Mouse (Mus musculus) monocyte, adult 5-6 weeks (primary cell): Measurements from ENCODE around the gene Ntn4. TPM values are rescaled to one million over a fixed set of nuclear protein-coding genes. Genes with fewer than 3 reads are reported as not detected.

Experiments
- ATAC-seq: fragments of 153-309, 156-312 bp; replicated peaks from 2 replicates; pipeline ENCODE4 v1.8.0; 2017; ENCODE audit warnings: mild to moderate bottlenecking; ENCODE audit not compliant: low TSS enrichment, insufficient number of reproducible peaks, severe bottlenecking, poor library complexity, low FRiP score
- total RNA-seq: library from RNA; stranded (forward); fragments of 200-1000, 200-491, 200-594 nt; gene quantifications from 3 replicates; pipeline ENCODE4 v1.2.3, GENCODE M21; 2017

The Ntn4 gene
- total RNA-seq, 1 experiment from 2014 or later: 0.38 TPM

DNA sequence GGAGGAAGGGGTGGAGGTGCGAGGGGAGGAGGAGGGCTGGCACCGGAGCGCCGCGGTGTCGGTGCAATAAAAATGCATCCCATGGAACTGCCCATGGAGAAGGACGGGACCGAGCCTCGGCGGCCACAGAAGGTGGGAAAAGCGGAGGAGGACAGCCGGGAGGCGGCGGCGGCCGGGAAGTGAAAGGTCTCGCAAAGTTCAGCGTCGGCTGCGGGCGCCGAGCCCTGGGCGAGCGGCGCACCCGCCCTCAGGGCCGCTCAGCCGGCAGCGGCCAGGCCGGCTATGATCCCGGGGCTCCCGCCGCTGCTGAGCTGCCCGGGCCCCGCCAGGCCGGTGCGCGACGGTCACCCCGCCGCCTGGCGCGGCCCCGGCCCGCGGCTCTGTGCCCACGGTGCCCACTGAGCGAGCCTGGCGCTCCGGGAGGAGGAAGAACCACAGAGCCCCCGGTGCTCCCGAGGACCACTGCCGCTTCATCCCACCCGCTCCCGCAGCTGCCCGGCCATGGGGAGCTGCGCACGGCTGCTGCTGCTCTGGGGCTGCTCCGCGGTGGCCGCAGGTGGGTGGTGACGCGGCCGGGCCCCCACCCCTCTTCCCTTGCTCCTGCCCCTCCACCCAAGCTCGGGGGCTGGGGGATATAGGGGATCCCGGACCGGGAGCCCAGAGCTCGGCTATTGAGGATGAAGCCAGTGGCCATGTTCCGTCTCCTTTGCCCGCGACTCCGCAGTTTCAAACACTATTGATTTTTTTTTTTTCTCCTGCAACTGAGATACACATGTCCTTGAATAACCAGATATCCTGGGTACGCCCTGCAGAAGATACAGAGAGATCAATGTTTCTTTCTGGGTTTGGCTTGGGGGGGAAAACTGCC, 706 bp downstream of the Ntn4 start:
- ATAC-seq: no peak

DNA sequence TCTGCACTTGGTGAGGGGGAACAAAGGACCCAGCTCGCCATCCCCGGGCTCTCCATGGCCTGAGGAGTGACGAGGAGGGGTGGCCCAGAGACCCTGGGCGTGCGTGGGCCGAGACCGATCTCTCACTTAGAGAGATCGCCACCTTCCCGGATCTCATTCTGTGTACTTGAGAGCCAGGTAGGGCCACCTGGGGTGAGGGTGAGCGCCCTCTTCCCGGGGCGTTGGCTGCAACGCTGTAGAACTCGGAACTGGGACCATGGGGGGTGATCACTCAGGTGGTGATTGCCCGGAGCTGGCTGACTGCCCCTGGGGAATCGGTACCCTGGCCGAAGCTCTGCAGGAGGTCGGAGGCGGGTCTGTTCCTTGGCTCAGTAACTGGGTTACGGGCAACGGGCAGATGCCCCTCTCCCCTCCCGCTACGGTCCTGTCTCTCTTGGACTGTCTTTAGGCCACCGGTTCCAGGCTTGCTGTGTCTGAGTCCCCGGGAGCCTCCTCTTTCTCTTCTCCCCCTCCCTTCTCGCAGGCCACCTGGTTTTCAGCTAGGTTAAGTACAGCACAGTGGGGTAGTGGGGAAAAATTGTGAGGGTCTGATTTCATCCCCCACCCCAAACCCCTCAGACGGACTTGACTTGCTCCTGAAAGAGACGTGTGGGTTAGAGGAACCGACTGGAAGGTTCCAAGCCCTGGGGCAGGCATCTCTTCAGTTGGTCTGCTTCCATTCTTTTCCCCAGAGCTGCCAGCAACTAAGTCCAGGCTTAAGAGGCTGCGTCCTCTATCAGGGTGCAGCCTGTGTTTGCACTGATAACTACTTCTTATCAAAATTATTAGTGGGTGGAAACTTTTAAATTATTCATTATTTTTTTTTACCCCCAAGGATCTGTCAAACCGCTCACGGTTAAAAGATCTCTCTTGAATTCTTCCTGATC, 1.6 kb downstream of the Ntn4 start:
- ATAC-seq: peak; percentile 31; the same call in 1 of the 2 replicates

DNA sequence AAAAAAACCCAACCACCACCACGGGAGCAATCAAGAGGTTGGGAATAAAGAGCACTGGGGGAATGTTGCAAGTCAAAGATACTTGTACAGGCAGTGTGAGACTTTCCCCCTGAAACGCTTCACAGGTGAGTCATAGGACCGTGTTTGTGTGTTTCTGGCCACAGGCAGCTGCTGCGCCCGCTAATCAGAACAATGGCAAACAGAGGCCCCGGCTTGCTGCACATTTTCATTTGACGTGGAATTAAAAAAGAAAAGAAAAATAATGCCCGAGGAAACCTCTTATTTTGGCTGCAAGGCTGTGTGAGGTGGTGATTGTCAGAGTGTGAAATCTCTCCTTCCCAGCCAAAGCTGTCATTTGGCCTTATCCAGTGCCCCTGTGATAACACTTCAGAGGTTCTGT, 2.4 kb downstream of the Ntn4 start:
- ATAC-seq: no peak

DNA sequence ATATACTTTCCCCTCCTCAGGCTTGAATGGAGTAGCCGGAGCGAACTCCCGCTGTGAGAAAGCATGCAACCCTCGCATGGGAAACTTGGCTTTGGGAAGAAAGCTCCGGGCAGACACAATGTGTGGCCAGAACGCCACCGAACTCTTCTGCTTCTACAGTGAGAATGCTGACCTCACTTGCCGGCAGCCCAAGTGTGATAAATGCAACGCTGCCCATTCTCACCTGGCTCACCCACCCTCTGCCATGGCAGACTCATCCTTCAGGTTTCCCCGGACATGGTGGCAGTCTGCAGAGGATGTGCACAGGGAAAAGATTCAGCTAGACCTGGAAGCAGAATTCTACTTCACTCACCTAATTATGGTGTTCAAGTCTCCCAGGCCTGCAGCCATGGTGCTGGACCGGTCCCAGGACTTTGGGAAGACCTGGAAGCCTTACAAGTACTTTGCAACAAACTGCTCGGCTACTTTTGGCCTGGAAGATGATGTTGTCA, 4.0 kb downstream of the Ntn4 start:
- ATAC-seq: no peak

DNA sequence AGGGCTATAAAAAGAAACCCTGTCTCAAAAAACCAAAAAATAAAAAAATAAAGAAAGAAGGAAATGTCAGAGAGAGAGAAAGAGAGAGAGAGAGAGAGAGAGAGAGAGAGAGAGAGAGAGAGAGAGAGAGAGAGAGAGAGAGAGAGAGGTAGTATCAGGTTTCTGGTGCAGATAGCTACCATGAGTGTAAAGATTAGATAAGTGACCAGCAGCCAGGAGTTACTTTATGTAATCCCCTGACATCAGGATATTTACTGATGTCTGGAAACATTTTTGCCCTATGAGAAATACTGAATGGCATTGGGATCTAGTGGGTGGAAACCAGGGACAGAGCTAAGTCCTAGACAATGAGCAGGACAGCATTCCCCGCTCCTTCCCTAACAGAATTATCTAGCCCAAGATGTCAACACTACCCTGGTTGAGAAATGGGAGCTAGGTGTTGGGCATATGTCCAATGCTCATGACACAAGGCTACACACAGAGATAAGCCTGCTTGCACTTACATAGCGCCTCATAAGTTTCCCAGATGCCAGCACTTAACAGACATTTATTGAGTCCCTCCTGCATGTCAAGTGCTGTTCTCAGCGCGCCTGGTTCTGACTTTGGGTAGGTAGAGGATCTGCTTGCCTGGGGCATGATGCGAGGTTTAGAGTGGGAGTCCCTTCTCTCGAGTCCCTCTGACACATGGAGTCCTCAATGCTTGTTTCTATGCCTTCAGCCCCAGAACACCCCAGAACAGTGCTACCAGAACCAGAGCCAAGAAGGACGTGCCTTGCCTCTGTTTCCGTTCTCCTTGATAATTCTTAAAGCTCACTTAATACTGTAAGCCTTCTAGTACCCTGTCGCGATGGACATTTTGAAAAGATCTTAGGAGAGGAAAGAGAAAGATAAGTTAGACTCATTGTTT, 7.4 kb downstream of the Ntn4 start:
- no peak for ATAC-seq

DNA sequence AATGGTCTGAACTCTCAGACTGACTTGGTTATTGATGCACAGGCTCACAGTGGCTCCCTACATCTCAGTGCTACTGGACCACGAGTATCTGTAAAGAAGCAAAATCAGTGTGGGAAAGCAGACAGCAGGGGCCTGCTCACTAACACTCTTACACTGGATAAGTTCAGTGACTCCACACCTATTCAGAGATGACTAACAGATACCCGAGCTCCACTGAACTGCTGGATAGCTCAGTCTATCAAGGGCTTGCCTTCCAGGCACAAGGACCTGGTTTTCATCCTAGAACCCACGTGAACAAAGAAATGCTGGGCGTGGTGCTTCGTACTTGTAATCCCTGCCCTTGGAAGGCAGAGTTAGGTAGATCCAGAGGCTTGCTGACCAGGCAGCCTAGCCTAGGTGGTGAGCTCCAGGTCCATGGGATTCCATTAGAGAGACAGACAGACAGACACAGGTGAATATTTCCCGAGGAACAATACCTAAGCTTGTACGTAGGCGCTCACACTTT, 8.2 kb downstream of the Ntn4 start:
- ATAC-seq: no peak

DNA sequence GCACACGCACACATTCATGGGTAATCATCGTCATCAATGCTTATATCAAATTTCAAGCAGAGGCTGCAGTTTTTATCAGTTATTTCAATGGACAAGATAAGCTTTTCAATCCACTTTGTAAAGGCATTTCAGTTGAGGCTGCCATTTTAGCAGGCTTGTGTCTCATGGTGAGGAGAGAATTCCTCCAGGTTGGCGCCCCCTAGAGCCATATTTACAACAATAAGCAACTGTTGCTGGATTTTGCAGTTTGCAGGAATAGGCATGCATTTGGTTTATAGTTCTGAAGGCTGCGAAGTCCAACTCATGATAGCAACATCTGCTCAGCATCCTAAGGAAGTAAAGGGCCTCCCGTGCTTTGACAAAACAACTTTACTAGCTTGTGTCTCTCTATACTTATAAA, 8.6 kb downstream of the Ntn4 start:
- no peak for ATAC-seq

DNA sequence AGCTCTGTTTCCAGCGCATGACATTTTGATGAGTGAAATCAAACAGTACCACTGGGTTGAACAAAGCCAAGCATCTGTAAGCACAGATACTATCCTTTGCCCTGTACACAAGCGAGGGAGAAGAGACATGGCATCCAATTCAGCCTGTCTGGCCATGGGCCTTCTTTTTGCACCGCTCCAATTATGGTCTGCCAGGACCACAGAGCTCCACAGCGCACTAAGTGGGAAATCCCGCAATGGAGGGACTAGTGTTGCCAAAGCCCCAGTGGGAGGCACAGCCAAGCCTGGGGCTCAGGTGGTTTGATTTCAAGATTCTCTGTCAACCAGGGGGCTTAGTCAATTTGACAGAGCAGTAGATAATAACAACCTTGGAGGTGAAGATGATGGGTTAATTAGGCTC, 9.1 kb downstream of the Ntn4 start:
- ATAC-seq: no peak

DNA sequence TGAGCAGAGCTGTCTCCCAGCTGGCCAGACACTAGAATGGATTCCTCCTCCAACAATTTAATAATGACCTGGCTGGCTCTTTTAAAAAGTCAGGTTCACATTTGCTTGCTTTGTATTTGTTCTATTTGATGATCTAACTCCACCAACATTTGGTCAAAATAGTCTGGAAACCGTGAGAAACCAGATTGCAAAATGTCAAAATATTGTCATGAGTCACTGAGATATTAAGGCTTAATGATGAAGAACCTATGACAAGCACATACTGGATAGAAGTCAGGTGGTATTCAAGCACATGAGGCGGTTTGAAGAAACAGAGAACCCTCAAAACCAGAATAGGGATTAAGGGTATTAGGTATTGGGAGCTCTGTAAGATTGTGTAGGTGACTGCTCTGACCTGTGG, 12.8 kb downstream of the Ntn4 start:
- ATAC-seq: no peak

DNA sequence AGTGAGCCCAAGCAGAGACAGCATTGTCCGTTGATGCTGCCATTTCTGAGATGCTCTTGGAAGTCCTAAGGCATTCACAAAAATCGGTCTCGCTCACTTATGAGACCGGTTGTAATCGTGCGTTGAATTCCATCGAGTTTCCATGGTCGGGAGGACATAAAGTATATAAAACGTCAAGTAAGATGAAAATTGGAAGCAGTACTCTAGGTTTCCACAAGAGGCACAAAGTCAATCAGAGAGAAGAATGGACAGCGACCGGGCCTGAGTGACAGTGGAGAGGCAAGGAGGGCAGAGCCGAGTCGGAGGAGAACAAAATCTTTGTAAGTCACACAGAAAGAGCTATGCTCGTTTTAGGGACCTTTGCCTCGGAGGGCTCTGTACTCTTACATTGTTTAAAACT, 14.9 kb downstream of the Ntn4 start:
- ATAC-seq: no peak

DNA sequence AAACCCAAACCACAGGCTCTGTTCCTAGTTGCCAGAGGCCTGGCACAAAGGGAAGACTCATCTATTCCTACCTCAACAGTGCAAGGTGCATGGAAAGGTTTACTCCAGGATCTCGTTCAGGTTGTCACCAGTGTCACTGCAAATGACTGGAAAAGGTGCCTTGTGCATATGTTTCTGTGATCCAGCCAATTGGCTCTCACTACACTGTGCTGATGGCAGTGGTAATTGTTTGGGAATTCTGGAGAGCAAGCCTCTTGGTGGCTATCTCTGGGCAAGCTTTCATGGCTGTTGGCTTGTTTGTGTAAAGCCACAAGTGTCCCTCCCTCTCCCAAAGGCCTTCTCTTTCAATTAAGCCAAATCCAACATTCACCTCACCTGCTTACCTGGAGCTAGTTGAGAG, 19.3 kb downstream of the Ntn4 start:
- ATAC-seq: no peak

DNA sequence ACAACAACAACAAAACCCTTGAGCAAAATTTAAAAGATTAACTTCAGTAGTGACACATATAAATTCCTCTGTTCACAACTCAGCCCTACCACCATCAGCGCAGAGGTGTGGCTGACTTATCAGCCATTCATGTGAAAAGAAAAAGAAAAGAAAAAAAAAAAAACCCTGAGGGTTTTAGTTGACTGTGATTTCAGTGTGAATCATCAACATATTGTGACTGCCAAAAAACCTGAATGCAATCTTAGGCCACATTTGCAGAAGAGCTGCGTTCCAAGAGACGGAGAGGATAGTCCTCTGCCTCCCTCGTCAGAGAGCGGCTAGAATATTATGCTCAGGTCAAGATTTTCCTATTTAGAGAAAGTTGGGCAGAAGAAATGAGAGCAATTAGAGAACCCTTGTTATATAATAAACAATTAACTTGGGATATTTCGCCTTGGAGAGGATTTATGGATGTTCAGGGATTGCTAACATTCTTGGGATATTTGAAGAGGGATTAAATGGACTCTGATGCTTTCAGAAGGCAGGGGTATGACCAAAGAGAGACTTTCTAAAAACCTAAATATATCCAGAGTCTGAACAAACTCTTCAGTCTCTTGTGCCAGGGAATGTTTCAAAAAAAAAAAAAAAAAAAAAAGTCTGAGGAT, 21.0 kb downstream of the Ntn4 start:
- no peak for ATAC-seq

DNA sequence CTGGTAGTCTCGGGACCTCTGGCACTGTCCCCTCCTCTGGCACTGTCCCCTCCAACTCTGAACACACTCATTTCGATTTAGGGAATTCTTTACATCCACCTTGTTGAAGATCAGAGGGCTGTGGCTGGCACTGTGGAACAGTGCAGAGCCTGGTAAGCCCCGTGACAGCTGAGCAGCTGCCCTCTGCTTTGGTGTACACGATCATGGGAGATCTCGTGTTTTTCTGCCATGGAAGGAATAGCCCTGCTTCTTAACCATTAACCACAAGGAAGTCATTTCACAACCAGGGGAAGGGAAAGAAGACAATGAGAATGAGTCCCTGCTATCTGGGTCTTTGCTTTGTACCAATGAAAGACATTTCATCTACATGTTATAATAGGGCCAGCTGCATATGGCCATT, 21.5 kb downstream of the Ntn4 start:
- ATAC-seq: no peak

DNA sequence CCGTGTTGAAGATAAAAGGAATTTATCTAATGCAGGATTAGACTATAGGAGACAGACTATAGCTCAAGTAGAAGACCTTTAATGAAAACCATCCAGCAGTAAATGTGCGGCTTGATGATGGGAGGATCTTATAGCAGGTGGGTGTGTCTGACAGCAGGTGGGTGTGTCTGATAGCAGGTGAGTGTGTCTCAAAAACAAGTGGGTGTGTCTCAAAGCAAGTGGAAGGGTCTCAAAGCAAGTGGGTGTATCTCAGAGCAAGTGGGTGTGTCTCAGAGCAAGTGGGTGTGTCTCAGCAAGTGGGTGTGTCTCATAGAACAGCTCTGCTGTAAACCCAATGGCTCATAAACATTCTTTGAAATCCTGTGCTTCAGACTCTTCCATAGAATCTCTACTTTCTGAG, 25.7 kb downstream of the Ntn4 start:
- no peak for ATAC-seq

DNA sequence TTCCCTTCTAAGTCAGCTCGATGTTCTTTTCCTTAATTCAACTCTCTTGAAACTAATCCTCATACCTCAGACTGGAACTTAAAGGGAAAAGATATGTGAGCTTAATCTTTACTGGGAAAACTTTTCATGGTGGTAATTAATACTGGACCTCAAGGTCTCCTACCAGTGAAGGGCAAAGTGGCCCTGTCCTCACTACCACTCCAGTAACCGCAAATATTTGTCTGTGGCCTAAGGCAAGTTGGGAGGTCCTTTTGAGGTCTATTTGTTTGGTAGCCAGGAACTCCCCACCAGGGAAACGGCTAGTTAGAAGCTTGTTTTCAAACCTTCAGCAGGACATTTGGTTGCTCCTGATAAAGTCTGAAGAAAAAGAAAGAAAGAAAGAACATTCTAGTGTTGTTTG, 26.5 kb downstream of the Ntn4 start:
- ATAC-seq: no peak

DNA sequence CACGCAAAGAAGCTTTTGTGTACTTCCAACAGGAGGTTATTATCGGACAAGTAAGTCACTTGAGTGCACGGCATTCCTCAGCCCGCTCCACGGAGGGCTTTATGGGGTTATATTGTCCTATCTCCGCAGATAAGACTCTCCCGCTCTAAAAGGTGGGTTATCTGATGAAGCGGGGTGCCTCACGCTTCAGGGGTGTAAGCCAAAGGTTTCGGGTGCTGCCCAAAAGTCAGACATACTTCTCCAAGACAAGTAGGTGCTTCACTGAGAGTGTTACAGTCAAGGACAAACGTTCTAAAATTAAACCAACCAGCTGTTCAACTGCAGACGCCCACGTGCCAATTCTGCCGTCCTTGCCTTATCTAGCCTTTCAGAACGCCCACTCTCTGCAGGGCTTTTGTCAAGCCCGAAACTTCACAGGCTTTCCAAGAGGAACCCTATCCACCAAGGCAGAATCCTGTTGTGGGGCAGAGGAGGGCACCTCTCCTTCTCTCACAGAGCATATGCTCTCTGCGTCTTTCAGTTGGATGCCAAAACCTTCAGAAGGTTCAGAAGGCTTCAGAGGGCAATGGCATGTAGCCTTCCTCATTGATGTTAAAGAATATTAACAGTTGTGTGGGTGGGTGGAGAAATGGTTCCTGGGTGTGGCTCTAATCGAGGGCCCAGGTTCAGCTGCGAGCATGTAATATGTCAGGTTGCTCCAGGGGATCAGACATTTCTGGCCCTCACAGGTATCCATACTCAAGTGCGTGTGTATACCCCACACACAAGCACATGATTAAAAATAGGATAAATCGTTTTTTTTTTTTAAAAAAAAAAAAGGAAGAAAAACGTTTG, 32.4 kb downstream of the Ntn4 start:
- ATAC-seq: no peak
